Mouse (Mus musculus) spleen, adult 2 months (tissue): ENCODE results near the gene Chst11. TPM values are rescaled to one million over a fixed set of nuclear protein-coding genes. Genes with fewer than 3 reads are reported as not detected.

Experiments
- DNase-seq, 2 experiments: peaks; one replicate each; pipeline versions ENCODE4 v3.0.0 to v3.0.0-alpha.2; 2012 to 2021; ENCODE audit warnings: low spot score in 2 of 2, low read depth in 1 of 2
- H3K27ac ChIP-seq: fragments of 200-500 bp; 2 replicates; pipeline ENCODE4 v1.5.1; 2012; ENCODE audit warnings: low read length, inconsistent platforms; ENCODE audit not compliant: insufficient read depth
- H3K27me3 ChIP-seq: fragments of 200-500 bp; 2 replicates; pipeline ENCODE4 v1.6.1; 2012; ENCODE audit warnings: mild to moderate bottlenecking, moderate library complexity, low read length, inconsistent platforms; ENCODE audit not compliant: control insufficient read depth, insufficient read depth
- H3K36me3 ChIP-seq: fragments of 200-500 bp; 2 replicates; pipeline ENCODE4 v1.6.1; 2012; ENCODE audit warnings: mild to moderate bottlenecking, low read length, inconsistent platforms; ENCODE audit not compliant: control insufficient read depth, insufficient read depth
- H3K4me1 ChIP-seq: fragments of 200-500 bp; 2 replicates; pipeline ENCODE4 v1.6.1; 2011; ENCODE audit warnings: inconsistent platforms; ENCODE audit not compliant: control insufficient read depth, insufficient read depth, insufficient read length
- H3K4me3 ChIP-seq: fragments of 200-500 bp; 2 replicates; pipeline ENCODE4 v1.5.1; 2011; ENCODE audit warnings: mild to moderate bottlenecking, inconsistent platforms; ENCODE audit not compliant: insufficient read depth, insufficient read length; ENCODE audit errors: extremely low read depth
- CTCF ChIP-seq: fragments of 200-500 bp; IDR thresholded peaks from 2 replicates; pipeline ENCODE4 v1.5.1; 2011; ENCODE audit warnings: mild to moderate bottlenecking, inconsistent platforms; ENCODE audit not compliant: insufficient read depth, insufficient read length, insufficient replicate concordance; ENCODE audit errors: extremely low read depth
- POLR2A ChIP-seq: fragments of 200-500 bp; IDR thresholded peaks from 2 replicates; pipeline ENCODE4 v1.6.1; 2011; ENCODE audit warnings: low read depth, low read length, inconsistent platforms
- WGBS: fragments of 180-500 bp; shearing (Covaris S2); methylation state at CpG from one replicate; pipeline ENCODE4 v1.1.7; 2018; 5-methylcytosine and 5-hydroxymethylcytosine counted together
- polyA plus RNA-seq: library from polyadenylated mRNA; depleted of rRNA; stranded (reverse); fragments of >200 nt; gene quantifications from 2 replicates; pipeline ENCODE4 v1.2.3, GENCODE M21; 2012; rRNA removed

The Chst11 gene
- 9.2 and 13.6 TPM in 2 replicates for polyA plus RNA-seq

DNA sequence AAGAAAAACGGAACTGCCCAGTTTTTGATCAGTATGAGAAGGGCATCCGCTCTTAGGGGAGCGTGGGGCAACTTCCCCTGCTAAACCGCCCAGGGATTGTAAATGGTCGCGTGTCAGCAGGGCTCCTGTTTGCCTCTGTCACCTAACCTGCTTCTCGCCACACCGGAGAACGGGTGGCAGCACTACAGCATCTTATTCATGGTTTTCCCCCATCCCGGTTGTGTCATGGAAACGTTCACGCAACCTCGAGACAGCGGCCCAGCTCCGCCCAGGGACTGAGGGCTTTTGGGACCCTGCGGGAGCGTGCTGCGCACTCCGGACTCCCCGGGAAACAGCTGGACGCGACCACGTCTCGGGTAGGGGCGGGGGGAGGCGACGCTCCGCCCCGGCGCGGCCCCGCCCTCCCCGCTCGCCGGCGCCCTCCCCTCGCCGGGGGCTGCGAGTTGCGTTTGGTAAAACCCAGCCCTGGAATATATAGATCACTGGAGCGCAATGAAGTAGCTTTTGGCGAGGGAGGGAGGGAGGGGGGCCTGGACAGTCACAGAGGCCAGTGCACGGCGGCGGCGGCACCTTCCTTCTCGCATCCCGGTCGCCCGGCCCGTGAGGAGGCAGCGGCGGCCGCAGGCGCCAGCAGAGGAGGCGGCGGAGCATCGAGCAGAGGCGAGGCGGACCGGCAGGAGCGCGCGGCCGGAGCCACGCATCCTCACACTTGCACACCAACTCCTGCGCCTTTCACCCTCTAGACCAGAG is at the start of gene Chst11:
Gene Chst11, plus strand, starts transcription at position 549 of the 750 bp plus-strand sequence.
- H3K27me3 ChIP-seq = peaks cover 4% of the 10 kb centered on the region
- peak; percentile 50 to 63 for DNase-seq
- H3K27ac ChIP-seq = peak within 1 kb of the TSS; percentile 66

DNA sequence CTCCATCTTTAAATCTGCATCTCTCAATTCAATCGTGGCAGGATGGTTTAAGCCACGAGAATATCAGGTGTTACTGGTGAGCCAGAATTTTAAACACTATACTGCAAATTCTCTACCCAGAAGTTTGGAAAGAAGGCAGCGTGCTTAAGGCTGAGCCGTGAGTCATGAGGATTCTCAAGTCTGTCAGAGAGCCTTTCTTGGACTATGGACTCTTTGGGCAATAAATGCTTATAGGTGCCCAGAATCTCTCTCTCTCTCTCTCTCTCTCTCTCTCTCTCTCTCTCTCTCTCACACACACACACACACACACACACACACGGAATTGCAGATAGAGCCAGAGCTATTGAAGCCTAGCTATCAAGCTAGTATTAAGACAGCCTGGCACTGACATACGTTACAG is 49.5 kb upstream of the Chst11 start:
- no peak for DNase-seq
- no peaks in the 10 kb centered on the region for H3K36me3 ChIP-seq
- no peak overlapping the region for H3K27ac ChIP-seq
- no peak for TF ChIP-seq CTCF
- no peak for TF ChIP-seq POLR2A
- H3K27me3 ChIP-seq = no peaks in the 10 kb centered on the region
- 79% methylated on average over 6 of the region's 6 CpGs for WGBS
- H3K4me1 ChIP-seq = peaks cover 17% of the 10 kb centered on the region; the same call in 1 of the 2 replicates
- H3K4me3 ChIP-seq = no peak overlapping the region

More for the DNA sequence above, at the start of gene Chst11:
- TF ChIP-seq CTCF (no peak), POLR2A (no peak)
- peak within 1 kb of the TSS; percentile 90 for H3K4me3 ChIP-seq
- under 1% methylated on average over 57 of the region's 67 CpGs for WGBS
- peaks cover 11% of the 10 kb centered on the region for H3K4me1 ChIP-seq
- H3K36me3 ChIP-seq = no peaks in the 10 kb centered on the region

DNA sequence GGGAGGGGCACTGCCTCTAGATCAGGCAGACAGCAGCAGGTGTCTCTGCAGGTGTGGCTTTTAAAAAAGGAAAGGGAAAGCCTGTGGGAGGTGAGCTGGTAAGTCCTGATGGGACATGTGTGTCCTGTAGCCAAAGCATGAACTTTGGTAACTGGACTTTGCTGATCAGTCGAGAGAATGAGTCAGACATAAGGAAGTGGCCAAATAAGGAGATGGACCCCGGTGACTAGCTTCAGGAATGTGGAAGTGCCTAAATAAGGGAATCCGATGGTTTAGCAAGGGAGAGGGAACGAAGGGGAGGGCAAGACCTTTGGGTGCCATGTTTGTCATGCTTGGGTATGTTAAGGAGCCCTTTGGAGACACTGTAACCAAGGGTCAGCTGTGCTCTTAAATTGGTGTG is 31.9 kb upstream of the Chst11 start:
- TF ChIP-seq CTCF = no peak
- TF ChIP-seq POLR2A = no peak
- Histone ChIP-seq H3K36me3 (no peaks in the 10 kb centered on the region), H3K27me3 (no peaks in the 10 kb centered on the region), H3K4me1 (peaks cover 7% of the 10 kb centered on the region; the same call in 1 of the 2 replicates), H3K4me3 (no peak overlapping the region), H3K27ac (no peak overlapping the region)
- 74% methylated on average over 4 of the region's 4 CpGs for WGBS
- no peak for DNase-seq

DNA sequence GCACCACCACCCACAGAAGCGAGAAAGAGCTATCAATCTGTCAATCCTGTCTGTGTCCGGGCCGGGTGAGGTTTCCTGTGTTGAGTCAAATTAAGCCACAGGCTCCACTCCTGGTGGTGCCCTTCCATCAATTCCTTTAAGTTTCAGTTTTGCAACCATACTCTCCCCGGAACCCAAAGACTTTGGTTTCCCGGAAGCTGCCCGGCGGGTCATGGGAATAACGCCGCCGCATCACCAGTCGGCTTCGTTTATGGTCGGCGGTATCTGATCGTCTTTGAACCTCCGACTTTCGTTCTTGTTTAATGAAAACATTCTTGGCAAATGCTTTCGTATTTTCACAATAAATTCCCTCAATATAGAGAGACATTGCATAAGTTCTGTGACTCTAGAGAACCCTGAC is 30.2 kb upstream of the Chst11 start:
- 59% methylated on average over 18 of the region's 18 CpGs for WGBS
- Histone ChIP-seq H3K4me3 (no peak overlapping the region), H3K27ac (no peak overlapping the region), H3K36me3 (no peaks in the 10 kb centered on the region), H3K27me3 (no peaks in the 10 kb centered on the region), H3K4me1 (peaks cover 7% of the 10 kb centered on the region; the same call in 1 of the 2 replicates)
- DNase-seq = no peak
- TF ChIP-seq POLR2A (no peak), CTCF (no peak)

DNA sequence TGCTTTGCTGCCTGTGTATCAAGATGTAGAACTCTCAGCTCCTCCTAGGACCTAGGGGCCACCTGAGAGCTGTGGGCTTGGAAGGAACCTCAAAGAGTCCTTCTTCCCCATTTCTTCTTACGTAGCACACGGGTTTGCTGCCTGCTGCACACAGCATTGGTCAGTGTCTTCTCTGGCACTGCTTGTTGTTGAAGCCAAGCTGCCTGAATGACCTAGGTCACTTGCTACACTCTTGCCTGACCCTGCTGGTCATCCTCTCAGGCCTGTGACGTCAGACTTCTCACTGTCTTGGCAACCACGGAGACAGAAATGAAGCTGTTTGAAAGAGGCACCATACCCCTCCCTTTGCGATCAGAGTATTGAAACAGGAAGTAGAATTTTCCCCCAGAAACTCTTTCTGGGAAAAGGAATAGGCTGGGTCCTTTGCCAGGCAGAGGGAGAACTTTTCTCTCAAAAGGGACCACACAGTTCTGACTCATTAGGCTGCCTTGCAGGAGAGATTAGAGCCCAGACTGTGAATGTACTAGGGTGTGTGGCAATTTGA is 27.0 kb upstream of the Chst11 start:
- peaks cover 17% of the 10 kb centered on the region for H3K4me1 ChIP-seq
- WGBS = 19% methylated on average over 5 of the region's 5 CpGs
- DNase-seq = peak in 1 of 2 experiments; percentile 25
- no peaks in the 10 kb centered on the region for H3K36me3 ChIP-seq
- TF ChIP-seq CTCF = no peak
- no peak for TF ChIP-seq POLR2A
- no peak overlapping the region for H3K4me3 ChIP-seq
- no peak overlapping the region for H3K27ac ChIP-seq
- H3K27me3 ChIP-seq = no peaks in the 10 kb centered on the region

DNA sequence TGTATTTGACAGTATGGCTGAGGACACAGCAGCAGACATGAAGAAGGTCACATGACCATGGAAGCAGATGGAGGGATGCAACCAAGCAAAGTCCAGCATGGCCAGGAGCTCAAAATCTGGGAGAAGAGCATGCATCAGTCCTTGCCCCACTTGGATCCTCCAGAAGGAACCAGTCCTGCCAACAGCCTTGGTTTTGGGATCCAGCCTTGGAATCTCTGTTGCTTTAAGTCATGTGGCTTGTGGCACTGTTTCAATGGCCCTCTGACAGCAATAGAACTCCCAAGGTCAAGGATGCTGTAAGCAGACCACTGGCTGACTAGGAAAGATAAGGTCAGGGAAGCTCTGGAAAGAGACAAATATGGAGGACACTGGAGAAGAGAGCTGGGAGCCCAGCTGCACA is 26.0 kb upstream of the Chst11 start:
- no peak for DNase-seq
- Histone ChIP-seq H3K36me3 (no peaks in the 10 kb centered on the region), H3K27ac (no peak overlapping the region), H3K4me3 (no peak overlapping the region), H3K27me3 (no peaks in the 10 kb centered on the region), H3K4me1 (peaks cover 21% of the 10 kb centered on the region)
- TF ChIP-seq CTCF (no peak), POLR2A (no peak)

DNA sequence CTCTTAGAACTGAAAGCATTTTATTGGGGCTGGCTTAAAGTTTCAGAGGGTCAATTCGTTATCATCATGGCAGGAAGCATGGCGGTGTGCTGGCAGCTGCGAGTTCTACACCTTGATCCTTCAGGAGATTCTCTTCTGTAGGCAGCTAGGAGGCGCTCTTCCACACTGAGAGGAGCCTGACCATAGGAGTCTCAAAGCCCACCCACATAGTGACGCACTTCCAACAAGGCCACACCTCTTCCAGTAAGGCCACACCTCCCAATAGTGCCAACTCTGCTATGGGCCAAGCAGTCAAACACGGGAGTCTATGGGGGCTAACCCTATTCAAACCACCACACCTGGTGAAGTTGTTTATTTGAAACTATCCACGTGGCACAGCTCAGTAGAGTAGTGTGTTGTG is 24.0 kb upstream of the Chst11 start:
- H3K27me3 ChIP-seq = no peaks in the 10 kb centered on the region
- peaks cover 29% of the 10 kb centered on the region for H3K4me1 ChIP-seq
- TF ChIP-seq POLR2A = no peak
- DNase-seq = no peak
- 68% methylated on average over 7 of the region's 7 CpGs for WGBS
- no peaks in the 10 kb centered on the region for H3K36me3 ChIP-seq
- H3K4me3 ChIP-seq = no peak overlapping the region
- no peak overlapping the region for H3K27ac ChIP-seq
